Mouse (Mus musculus) MEL (cell line): ENCODE data around the gene Acsm1. TPM values are rescaled to one million over a fixed set of nuclear protein-coding genes. Genes with fewer than 3 reads are reported as not detected.

ENCODE experiments used
- DNase-seq: peaks from one replicate; pipeline ENCODE4 v3.0.0; 2011; ENCODE audit warnings: low read depth, low spot score
- H3K27ac ChIP-seq: 2 replicates; pipeline ENCODE4 v1.5.1; 2012; ENCODE audit warnings: low read depth, mild to moderate bottlenecking, control low read depth, low read length, moderate library complexity; ENCODE audit not compliant: control insufficient read depth
- H3K27me3 ChIP-seq, 2 experiments: fragments of 150-350 bp in 1 of 2; sonication (generic) in 1 of 2; 2 replicates each; pipeline ENCODE4 v1.6.1; 2012; ENCODE audit warnings: low read length in 2 of 2, mild to moderate bottlenecking in 2 of 2, improper control_type of control experiment in 1 of 2, moderate library complexity in 1 of 2; ENCODE audit not compliant: insufficient read depth in 2 of 2, control insufficient read depth in 1 of 2
- H3K36me3 ChIP-seq, 2 experiments: 2 replicates each; pipeline ENCODE4 v1.6.1; 2012 to 2014; ENCODE audit warnings: low read length in 2 of 2, improper control_type of control experiment in 1 of 2, inconsistent platforms in 1 of 2, mild to moderate bottlenecking in 1 of 2; ENCODE audit not compliant: insufficient read depth in 2 of 2, control insufficient read depth in 1 of 2
- H3K4me1 ChIP-seq, 2 experiments: fragments of 150-350 bp in 1 of 2; sonication (generic) in 1 of 2; 2 replicates each; pipeline ENCODE4 v1.6.1; 2012; ENCODE audit warnings: low read length in 2 of 2, improper control_type of control experiment in 1 of 2, mild to moderate bottlenecking in 1 of 2; ENCODE audit not compliant: insufficient read depth in 2 of 2, control insufficient read depth in 1 of 2
- H3K4me3 ChIP-seq, 2 experiments: fragments of 150-350 bp in 1 of 2; sonication (generic) in 1 of 2; 2 replicates each; pipeline ENCODE4 v1.5.1; 2012; ENCODE audit warnings: low read depth in 2 of 2, low read length in 2 of 2, mild to moderate bottlenecking in 2 of 2, moderate library complexity in 2 of 2, control low read depth in 1 of 2, improper control_type of control experiment in 1 of 2; ENCODE audit not compliant: control insufficient read depth in 1 of 2, insufficient read depth in 1 of 2
- H3K79me2 ChIP-seq: 2 replicates; pipeline ENCODE4 v1.6.1; 2012; ENCODE audit warnings: mild to moderate bottlenecking, low read length, moderate library complexity; ENCODE audit not compliant: control insufficient read depth, poor library complexity, insufficient read depth
- H3K9ac ChIP-seq: 2 replicates; pipeline ENCODE4 v1.6.1; 2012; ENCODE audit warnings: low read depth, mild to moderate bottlenecking, control low read depth, low read length, moderate library complexity; ENCODE audit not compliant: control insufficient read depth, poor library complexity, severe bottlenecking
- H3K9me3 ChIP-seq: fragments of 150-350 bp; sonication (generic); replicated peaks from 2 replicates; pipeline ENCODE4 v1.6.1; 2012; ENCODE audit warnings: mild to moderate bottlenecking, low read length, improper control_type of control experiment, moderate library complexity; ENCODE audit not compliant: insufficient read depth
- GABPA ChIP-seq: IDR thresholded peaks from 2 replicates; pipeline ENCODE4 v1.6.1; 2012; ENCODE audit warnings: low read depth, mild to moderate bottlenecking, inconsistent platforms, low read length, improper control_type of control experiment, moderate library complexity
- HCFC1 ChIP-seq: IDR thresholded peaks from 2 replicates; pipeline ENCODE4 v1.6.1; 2012; ENCODE audit warnings: low read depth, mild to moderate bottlenecking, inconsistent platforms, low read length, improper control_type of control experiment, moderate library complexity
- MAFK ChIP-seq: IDR thresholded peaks from 2 replicates; pipeline ENCODE4 v1.6.1; 2011; ENCODE audit warnings: low read depth, mild to moderate bottlenecking, low read length, improper control_type of control experiment, borderline replicate concordance
- MAZ ChIP-seq: IDR thresholded peaks from 2 replicates; pipeline ENCODE4 v1.6.1; 2012; ENCODE audit warnings: low read depth, mild to moderate bottlenecking, inconsistent platforms, low read length, improper control_type of control experiment
- MEF2A ChIP-seq: IDR thresholded peaks from 2 replicates; pipeline ENCODE4 v1.6.1; 2014; ENCODE audit warnings: low read depth, mild to moderate bottlenecking, inconsistent platforms, low read length, improper control_type of control experiment; ENCODE audit not compliant: poor library complexity, insufficient replicate concordance, severe bottlenecking; ENCODE audit errors: extremely low read depth
- MXI1 ChIP-seq: IDR thresholded peaks from 2 replicates; pipeline ENCODE4 v1.6.1; 2011; ENCODE audit warnings: mild to moderate bottlenecking, low read depth, low read length, improper control_type of control experiment
- NRF1 ChIP-seq: IDR thresholded peaks from 2 replicates; pipeline ENCODE4 v1.6.1; 2014; ENCODE audit warnings: low read depth, mild to moderate bottlenecking, inconsistent platforms, low read length, improper control_type of control experiment, moderate library complexity; ENCODE audit not compliant: poor library complexity, insufficient read depth, severe bottlenecking
- POLR2AphosphoS2 ChIP-seq: IDR thresholded peaks from 2 replicates; pipeline ENCODE4 v1.6.1; 2011; ENCODE audit warnings: low read length, improper control_type of control experiment
- TAL1 ChIP-seq: IDR thresholded peaks from 2 replicates; pipeline ENCODE4 v1.6.1; 2012; ENCODE audit warnings: mild to moderate bottlenecking, inconsistent platforms, low read length, moderate library complexity, mixed read lengths
- TBP ChIP-seq: IDR thresholded peaks from 2 replicates; pipeline ENCODE4 v1.8.0; 2011; ENCODE audit warnings: low read depth, low read length, improper control_type of control experiment
- TCF12 ChIP-seq: IDR thresholded peaks from 2 replicates; pipeline ENCODE4 v1.6.1; 2014; ENCODE audit warnings: low read depth, mild to moderate bottlenecking, inconsistent platforms, low read length, improper control_type of control experiment, moderate library complexity
- USF1 ChIP-seq: IDR thresholded peaks from 2 replicates; pipeline ENCODE4 v1.6.1; 2014; ENCODE audit warnings: low read depth, mild to moderate bottlenecking, inconsistent platforms, low read length, improper control_type of control experiment, moderate library complexity
- ZC3H11A ChIP-seq: IDR thresholded peaks from 2 replicates; pipeline ENCODE4 v1.6.1; 2012; ENCODE audit warnings: low read depth, mild to moderate bottlenecking, inconsistent platforms, low read length, improper control_type of control experiment
- ZNF384 ChIP-seq: IDR thresholded peaks from 2 replicates; pipeline ENCODE4 v1.6.1; 2012; ENCODE audit warnings: low read depth, mild to moderate bottlenecking, inconsistent platforms, low read length, improper control_type of control experiment
- polyA plus RNA-seq, 2 experiments: library from polyadenylated mRNA; stranded (reverse) in 1 of 2; unstranded in 1 of 2; fragments of >175 nt in 1 of 2; fragments of >200 nt in 1 of 2; gene quantifications; 2 replicates each; pipeline versions ENCODE4 v1.2.1 to v1.2.4; 2012; ENCODE audit warnings: low replicate concordance in 2 of 2, low read depth in 1 of 2; ENCODE audit not compliant: insufficient read length in 2 of 2, insufficient read depth in 1 of 2, missing spikeins in 1 of 2
- total RNA-seq: library from RNA; depleted of rRNA; stranded (reverse); fragments of 300-350 nt; gene quantifications from 2 replicates; pipeline ENCODE4 v1.2.3, GENCODE M21; 2012; rRNA removed

The Acsm1 gene
- total and polyA plus RNA-seq, 3 experiments = not detected

DNA sequence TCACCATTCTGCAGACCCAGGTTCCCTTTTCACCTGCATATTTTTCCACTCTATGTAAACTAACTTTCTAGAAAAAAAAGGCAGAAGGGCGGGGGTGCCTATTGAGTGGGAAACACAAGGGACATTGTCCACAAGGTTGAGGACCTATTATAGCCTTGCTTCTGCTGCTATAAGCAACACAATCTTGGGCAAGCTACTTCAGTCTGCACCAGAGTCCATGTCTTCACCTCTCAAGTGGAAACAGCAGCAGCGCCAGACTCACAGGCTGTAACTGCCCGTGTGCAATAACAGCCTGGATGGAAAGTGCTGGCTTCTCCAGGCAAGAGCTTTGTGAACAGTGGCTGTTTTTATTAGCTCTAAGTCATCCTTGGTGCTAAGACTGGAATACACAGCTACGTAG lies 85.5 kb downstream of the Acsm1 start:
- Histone ChIP-seq H3K27me3 (no peaks in the 10 kb centered on the region; a peak in 1 of 4 replicates), H3K79me2 (no peaks in the 10 kb centered on the region), H3K9me3 (no peaks in the 10 kb centered on the region), H3K4me3 (no peak overlapping the region), H3K9ac (no peak overlapping the region), H3K4me1 (no peaks in the 10 kb centered on the region), H3K36me3 (no peaks in the 10 kb centered on the region), H3K27ac (no peak overlapping the region)
- no peak for TF ChIP-seq POLR2AphosphoS2
- DNase-seq = no peak

DNA sequence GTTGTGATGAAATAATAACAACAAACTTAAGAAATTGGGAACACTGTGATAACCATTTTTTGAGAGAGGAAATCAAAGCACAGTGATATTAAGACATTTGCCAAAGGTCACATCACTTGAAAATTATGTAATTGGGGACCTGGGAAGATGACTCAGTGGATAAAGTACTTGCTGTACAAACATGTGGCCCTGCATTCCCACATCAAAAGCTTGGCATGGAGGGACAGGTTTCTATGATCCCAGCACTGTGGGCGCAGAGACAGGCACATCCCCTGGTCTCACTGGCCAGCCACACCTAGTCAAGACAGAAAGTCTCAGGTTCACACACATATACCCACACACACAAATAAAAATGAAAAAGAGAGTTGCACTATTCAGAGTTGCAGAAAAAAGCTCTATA lies 88.1 kb downstream of the Acsm1 start:
- TF ChIP-seq HCFC1 = no peak
- no peak for TF ChIP-seq GABPA
- TF ChIP-seq MXI1 = no peak
- no peak for TF ChIP-seq NRF1
- TF ChIP-seq POLR2AphosphoS2 = no peak
- no peak for TF ChIP-seq MAZ
- TF ChIP-seq ZC3H11A = no peak
- no peak for TF ChIP-seq USF1
- no peak for TF ChIP-seq MEF2A
- TF ChIP-seq TBP = no peak
- TF ChIP-seq MAFK = no peak
- TF ChIP-seq TCF12 = no peak
- no peak for TF ChIP-seq ZNF384
- no peak for TF ChIP-seq TAL1
- TF ChIP-seq, all 39 proteins: peak for 0
- Histone ChIP-seq H3K9ac (no peak overlapping the region), H3K4me3 (no peak overlapping the region), H3K36me3 (no peaks in the 10 kb centered on the region), H3K9me3 (no peaks in the 10 kb centered on the region), H3K79me2 (no peaks in the 10 kb centered on the region), H3K27me3 (peaks cover 0 to 2% of the 10 kb centered on the region in 2 experiments; a peak in 2 of 4 replicates), H3K27ac (no peak overlapping the region), H3K4me1 (no peaks in the 10 kb centered on the region)
- no peak for DNase-seq

Other genes starting within 250 kb of the Acsm1 start
- not detected in 2 replicates for gene Gp2, start 147.7 kb upstream of the Acsm1 start, total RNA-seq
- not detected for gene Gp2, start 147.7 kb upstream of the Acsm1 start, polyA plus RNA-seq
- gene Umod, start 127.7 kb upstream of the Acsm1 start, total RNA-seq = not detected in 2 replicates
- not detected for gene Umod, start 127.7 kb upstream of the Acsm1 start, polyA plus RNA-seq
- gene Acsm5, start 87.6 kb upstream of the Acsm1 start, total RNA-seq = not detected in 2 replicates
- gene Acsm5, start 87.6 kb upstream of the Acsm1 start, polyA plus RNA-seq = not detected
- 0.12 TPM in 1 of 2 replicates, not detected in the other for gene Pdilt, start 83.5 kb upstream of the Acsm1 start, total RNA-seq
- gene Pdilt, start 83.5 kb upstream of the Acsm1 start, polyA plus RNA-seq = not detected
- gene Acsm2, start 52.7 kb upstream of the Acsm1 start, total RNA-seq = not detected in 2 replicates
- not detected for gene Acsm2, start 52.7 kb upstream of the Acsm1 start, polyA plus RNA-seq
- gene Acsm4, start 83.0 kb downstream of the Acsm1 start, total RNA-seq = not detected in 2 replicates
- gene Acsm4, start 83.0 kb downstream of the Acsm1 start, polyA plus RNA-seq = not detected
- 56.7 and 67.5 TPM in 2 replicates for gene Thumpd1, start 113.8 kb downstream of the Acsm1 start, total RNA-seq
- gene Thumpd1, start 113.8 kb downstream of the Acsm1 start, polyA plus RNA-seq = 10 to 100 TPM in 1 of 2 experiments, not detected in 1; 56.4 TPM
- gene Acsm3, start 153.9 kb downstream of the Acsm1 start, total RNA-seq = 0.08 TPM in 1 of 2 replicates, not detected in the other
- gene Acsm3, start 153.9 kb downstream of the Acsm1 start, polyA plus RNA-seq = under 1 TPM in 1 of 2 experiments, not detected in 1; 0.54 TPM
- gene Rexo5, start 187.0 kb downstream of the Acsm1 start, total RNA-seq = 10.9 and 11.7 TPM in 2 replicates
- gene Rexo5, start 187.0 kb downstream of the Acsm1 start, polyA plus RNA-seq = 10 to 100 TPM in 1 of 2 experiments, not detected in 1; 18.3 TPM
- gene Eri2, start 187.0 kb downstream of the Acsm1 start, total RNA-seq = 9.4 and 10.6 TPM in 2 replicates
- 10 to 100 TPM in 1 of 2 experiments, not detected in 1; 11.0 TPM for gene Eri2, start 187.0 kb downstream of the Acsm1 start, polyA plus RNA-seq